Mouse (Mus musculus) layer of hippocampus, adult 2 months (tissue): ENCODE measurements around the gene Rtbdn. TPM values are rescaled to one million over a fixed set of nuclear protein-coding genes. Genes with fewer than 3 reads are reported as not detected.
A peak's percentile ranks its signal among the peaks of the same experiment; 100 is the strongest.

ENCODE experiments used
- DNase-seq, 2 experiments: peaks; one replicate each; pipeline ENCODE4 v3.0.0; 2022; ENCODE audit warnings: low spot score in 2 of 2
- H3K27ac ChIP-seq: fragments of 200-600 bp; 2 replicates; pipeline ENCODE4 v1.8.1; 2022
- H3K4me3 ChIP-seq: fragments of 200-600 bp; 2 replicates; pipeline ENCODE4 v1.8.1; 2022; ENCODE audit warnings: mild to moderate bottlenecking
- CTCF ChIP-seq: fragments of 200-600 bp; conservative IDR thresholded peaks from 2 replicates; pipeline ENCODE4 v1.8.1; 2022; ENCODE audit warnings: antibody characterized with exemption, mild to moderate bottlenecking, moderate library complexity
- total RNA-seq, 2 experiments: library from RNA; stranded (reverse); gene quantifications; 2 replicates each; pipeline ENCODE4 v1.2.3; 2021

The Rtbdn gene
- total RNA-seq, 2 experiments from 2014 or later = 1.1 TPM

DNA sequence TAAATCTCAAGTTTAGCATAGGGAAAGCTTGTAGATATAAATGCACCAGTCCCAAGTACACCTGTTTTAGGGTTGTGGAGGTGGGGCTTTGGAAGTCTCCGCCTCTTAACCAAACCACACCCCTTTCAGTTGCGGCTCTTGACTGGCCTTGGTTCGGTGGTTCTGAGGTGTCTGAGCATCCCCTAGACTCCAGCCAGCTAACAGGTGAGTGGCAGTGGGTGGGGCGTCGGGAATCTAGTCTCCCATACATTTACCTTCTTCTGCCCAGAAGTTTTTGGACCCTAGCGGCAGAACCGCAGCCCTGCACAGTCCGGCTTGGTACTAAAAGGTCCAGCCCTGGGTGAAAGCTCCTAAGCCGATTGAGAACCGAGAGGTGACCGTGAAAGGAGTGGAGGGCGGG, 3.0 kb downstream of the Rtbdn start:
- DNase-seq = no peak
- H3K27ac ChIP-seq = no peak overlapping the region
- H3K4me3 ChIP-seq = no peak overlapping the region
- TF ChIP-seq CTCF = peak; percentile 17; the same call in 1 of the 2 replicates

DNA sequence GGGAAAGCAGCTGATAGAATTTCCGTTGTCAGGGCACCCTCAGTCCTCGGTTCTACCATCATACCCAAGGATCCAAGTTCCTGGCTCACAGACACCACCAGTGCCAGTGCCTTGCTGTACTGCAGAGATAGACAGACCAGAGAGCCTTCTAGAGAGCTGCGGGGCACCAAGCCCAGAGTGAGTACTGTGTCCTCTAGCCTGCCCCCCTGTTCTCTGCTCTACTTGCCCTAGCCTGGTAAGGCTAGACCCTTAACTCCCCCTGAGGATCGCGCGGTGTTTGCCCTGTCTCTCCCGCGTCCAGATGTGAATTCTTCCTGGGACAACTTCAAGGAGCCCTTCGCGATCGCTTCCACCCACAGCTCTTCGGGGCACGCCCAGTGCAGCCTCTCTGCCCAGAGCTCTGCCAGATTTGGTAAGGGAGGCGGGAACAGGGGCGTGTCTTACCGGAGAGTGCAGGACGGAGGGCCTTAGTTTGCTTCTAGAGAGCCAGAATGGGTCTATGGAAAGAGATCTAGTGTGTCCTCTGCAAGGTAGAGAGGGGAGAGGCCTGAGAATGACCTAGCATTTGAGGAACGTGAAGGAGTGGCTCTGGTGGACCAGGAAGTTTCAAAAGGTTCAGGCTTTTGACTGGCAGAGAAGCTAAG, 5.9 kb downstream of the Rtbdn start:
- no peak for TF ChIP-seq CTCF
- no peak overlapping the region for H3K4me3 ChIP-seq
- H3K27ac ChIP-seq = no peak overlapping the region
- DNase-seq = no peak

DNA sequence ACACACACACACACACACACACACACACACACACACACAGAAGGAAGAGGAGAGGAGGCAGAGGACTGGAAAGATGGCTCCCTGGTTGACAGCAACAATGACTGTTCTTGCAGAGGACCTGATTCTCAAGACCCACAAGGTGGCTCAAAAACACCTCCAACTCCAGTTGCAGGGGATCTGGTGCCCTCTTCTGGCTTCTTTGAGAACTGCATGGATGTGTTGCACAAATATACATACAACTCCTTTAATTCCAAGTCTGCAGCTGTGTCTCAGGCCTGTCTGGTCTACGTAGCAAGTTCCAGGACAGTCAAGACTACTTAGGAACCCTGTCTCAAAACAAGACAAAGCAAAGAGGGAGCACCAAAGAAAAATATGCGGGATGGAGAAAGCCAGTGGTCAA, 10.0 kb downstream of the Rtbdn start:
- Histone ChIP-seq H3K27ac (no peak overlapping the region), H3K4me3 (no peak overlapping the region)
- peak; percentile 86 for TF ChIP-seq CTCF
- DNase-seq = peak in 1 of 2 experiments; percentile 81

DNA sequence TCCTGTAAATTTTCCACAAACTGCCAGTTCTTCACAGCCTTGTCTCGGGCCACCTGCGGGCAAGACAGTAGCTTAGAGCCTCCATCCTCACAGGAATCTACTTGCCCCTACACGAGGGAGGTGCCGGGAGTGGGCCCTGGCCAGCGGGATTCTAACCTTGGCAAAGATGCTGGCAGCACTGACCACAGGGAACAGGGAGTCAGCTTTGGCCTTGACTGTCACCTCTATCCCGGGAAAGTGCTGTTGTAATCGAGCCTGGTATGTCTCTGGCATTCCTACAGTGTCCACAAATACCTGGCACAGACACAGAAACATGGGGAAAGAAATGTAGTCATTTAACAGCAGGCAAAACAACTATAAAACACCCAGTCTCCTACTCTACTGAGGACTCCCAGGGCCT, 13.0 kb downstream of the Rtbdn start:
- no peak overlapping the region for H3K27ac ChIP-seq
- DNase-seq = no peak
- no peak overlapping the region for H3K4me3 ChIP-seq
- no peak for TF ChIP-seq CTCF

DNA sequence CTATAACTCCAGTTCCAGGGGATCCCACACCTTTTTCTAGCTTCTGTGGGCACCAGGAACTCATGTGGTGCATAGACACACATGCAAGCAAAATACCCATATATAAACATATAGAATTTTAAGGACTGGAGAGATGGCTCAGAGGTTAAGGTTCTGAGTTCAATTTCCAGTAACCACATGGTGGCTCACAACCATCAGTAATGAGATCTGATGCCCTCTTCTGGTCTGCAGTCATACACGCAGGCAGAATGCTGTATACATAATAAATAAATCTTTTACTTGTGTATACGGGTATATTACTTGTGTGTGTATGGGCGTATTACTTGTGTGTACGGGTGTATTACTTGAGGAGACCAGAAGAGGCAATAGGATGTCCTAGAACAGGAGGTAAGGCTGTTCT, 17.2 kb downstream of the Rtbdn start:
- H3K4me3 ChIP-seq = no peak overlapping the region
- no peak overlapping the region for H3K27ac ChIP-seq
- no peak for DNase-seq
- TF ChIP-seq CTCF = peak; percentile 38

DNA sequence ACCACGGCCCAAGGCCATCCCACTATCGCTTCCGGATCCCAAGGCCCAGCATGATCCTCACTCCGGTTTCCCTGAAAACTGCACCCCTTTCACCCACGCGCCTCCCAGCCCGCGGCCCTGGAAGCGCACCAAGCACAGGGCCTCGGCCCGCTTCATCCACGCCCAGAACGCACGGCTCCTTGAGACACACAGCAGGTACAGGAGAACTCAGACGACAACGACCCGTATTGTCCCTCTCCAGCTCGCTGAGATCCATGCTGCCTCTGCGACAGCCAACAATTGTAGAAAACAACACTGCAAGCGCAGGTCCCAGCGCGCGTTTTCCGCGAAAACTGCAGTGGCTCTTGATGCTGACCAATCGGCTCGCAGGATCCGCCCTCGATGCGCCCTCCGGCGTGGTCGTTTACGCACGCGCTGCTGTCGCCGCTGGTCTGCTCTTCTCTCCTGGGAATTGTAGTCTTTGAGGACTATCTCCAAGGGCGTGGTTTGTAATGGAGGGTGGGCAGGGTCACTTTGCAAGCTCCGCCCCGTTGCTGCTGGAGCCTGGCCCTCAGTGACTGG, 19.0 kb downstream of the Rtbdn start:
- H3K27ac ChIP-seq = peak overlapping the region; percentile 69; the same call in 1 of the 2 replicates
- no peak for TF ChIP-seq CTCF
- DNase-seq = peak; percentile 90 to 96
- peak overlapping the region; percentile 80 for H3K4me3 ChIP-seq

DNA sequence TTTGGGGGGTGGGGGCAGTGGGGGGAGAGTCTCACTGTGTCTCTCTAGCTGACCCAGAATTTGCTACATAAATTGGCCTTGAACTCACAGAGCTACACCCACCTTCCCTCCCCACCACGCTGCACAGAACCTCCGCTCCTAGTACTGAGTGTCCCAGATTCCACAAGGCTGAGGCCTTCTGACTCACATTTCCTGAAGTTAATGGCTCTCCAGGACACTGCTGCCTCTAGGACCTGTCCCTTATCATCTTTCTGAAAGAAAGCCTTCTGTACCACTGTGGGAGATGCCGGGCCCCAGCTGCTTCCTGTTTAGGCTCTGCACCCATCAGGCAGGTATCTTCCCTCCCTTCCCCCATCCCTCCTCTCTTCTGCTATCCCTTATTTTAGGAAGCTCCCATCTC, 19.8 kb downstream of the Rtbdn start:
- no peak for DNase-seq
- no peak overlapping the region for H3K27ac ChIP-seq
- TF ChIP-seq CTCF = no peak
- H3K4me3 ChIP-seq = no peak overlapping the region

DNA sequence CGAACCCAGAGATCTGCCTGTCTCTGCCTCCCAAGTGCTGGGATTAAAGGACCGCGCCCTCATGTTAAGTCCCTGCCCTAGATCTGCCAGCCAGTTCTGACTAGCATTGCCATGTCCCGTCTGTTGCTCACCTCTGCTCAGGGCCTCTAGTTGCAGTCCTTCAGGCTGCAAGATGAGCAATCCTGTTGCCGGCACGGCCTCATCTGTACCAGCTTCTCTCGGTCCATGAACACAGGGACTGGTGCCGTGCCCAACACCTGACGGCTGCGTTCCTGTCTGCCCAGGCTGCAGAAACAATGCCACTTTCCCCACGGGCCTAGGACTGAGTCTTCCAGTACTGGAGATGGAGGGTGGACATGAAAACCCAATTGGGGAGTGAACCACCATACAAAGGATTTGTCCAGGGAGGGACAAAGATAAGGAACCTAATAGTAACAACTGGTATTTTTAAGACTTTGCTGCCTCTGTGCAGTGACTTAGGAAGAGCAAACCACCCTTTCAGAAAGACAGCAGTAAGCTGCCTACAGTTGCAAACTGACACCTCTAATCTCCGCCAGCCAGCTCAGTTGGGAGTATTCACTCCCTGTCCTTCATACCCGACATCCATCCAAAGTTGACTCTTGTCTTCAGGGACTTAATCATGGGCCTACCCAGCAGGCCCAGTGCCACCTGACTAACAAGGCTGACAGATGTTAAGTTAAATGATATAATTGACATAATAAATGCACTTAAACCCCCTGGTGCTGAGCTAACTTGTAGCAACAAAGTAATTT, 20.9 kb downstream of the Rtbdn start:
- Histone ChIP-seq H3K4me3 (no peak overlapping the region), H3K27ac (no peak overlapping the region)
- no peak for DNase-seq
- no peak for TF ChIP-seq CTCF

DNA sequence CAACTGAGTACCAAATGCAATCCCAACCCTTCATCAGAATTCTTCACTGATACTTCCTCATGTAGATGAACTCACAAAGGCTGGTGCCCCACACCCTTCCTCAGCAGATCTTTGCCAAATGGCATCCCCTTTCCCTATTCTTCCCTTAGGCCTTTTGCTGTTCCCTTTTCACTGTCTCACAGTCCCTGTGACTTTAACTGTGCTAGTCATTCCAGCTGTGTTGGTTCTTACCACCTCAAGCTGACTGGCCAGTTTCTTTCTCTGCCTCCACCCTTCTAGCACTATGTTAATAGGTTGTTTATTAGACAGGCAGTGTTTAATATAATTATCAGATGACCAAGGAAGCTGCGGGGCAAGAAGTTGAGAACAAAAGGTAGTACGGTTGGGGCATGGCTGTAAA, 21.9 kb downstream of the Rtbdn start:
- Histone ChIP-seq H3K27ac (peak overlapping the region; percentile 95), H3K4me3 (peak overlapping the region; percentile 92)
- TF ChIP-seq CTCF = no peak
- DNase-seq = no peak

DNA sequence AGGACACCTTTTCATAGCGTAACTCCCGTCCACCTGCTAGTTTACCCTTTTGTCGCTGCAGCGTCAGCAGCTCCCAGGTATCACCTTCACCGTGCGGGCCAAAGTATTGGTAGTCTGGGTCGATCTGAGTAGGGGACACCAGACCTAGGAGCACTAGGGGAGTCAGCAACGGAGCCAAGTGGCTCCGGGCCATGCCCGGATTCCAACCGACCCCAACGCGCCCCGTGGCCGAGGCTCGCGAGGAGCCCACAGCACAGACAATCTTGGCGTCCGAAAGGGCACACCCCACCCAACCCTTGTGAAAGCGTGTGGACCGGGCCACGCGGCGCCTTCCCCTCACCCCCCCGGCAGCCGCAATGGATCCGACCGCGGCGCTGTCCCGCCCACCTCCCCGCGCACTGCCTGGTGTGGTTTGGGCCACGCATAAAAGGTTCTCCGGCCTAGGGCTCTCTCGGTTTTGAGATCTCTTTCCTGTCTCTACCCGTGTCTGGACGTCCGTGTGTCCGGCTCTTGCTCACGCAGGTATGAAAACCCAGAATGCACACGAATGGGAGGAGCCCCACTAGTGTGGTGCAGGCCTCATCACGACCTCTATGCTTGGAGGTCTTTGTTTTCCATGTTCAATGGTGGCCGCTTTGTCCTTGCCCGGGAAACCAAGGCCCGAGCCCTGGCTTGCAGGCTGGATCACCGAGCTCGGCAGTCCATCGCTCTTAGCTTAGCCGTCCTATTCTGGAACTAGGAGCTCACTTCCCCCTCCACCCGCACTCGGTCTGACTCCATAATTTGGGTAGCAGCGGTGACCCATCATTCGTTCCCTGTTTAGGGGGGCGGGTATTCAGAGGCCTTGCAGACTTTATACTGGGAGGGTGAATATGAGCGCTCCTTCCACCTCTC, 22.7 kb downstream of the Rtbdn start, which contains the start of the genes Gm49661, Prdx2 and Rnaseh2a:
Gene Gm49661 (minus strand): TSS at position 193 of the 894 bp plus-strand sequence.
Gene Prdx2 (plus strand): TSS at position 347 of the 894 bp plus-strand sequence.
Gene Rnaseh2a (minus strand): TSS at position 527 of the 894 bp plus-strand sequence.
- no peak for TF ChIP-seq CTCF
- Histone ChIP-seq H3K27ac (peak within 1 kb of the TSS; percentile 95), H3K4me3 (peak within 1 kb of the TSS; percentile 92)
- peak; percentile 72 to 75 for DNase-seq

DNA sequence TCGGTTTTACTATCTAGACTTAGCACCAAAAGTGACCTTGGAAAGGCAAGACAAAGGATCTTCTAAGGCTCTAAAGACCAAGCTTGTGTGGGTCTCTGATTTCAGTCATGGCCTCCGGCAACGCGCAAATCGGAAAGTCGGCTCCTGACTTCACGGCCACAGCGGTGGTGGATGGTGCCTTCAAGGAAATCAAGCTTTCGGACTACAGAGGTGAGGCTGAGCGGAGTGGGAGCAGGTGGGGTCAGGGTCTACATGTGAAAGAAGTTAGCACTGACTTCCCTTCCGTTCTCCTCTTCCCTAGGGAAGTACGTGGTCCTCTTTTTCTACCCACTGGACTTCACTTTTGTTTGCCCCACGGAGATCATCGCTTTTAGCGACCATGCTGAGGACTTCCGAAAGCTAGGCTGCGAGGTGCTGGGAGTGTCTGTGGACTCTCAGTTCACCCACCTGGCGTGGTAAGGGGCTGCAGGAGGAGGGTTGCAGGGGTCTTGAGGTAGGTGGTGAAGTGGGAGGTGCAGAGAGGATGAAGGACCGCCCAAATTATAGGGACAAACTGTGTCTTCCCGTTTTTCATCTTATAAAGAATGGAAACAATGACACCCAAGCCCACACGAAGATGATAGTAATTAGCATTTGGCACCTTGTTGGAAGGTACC, 23.5 kb downstream of the Rtbdn start:
- DNase-seq = no peak
- Histone ChIP-seq H3K27ac (peak overlapping the region; percentile 95), H3K4me3 (peak overlapping the region; percentile 92)
- TF ChIP-seq CTCF = no peak

DNA sequence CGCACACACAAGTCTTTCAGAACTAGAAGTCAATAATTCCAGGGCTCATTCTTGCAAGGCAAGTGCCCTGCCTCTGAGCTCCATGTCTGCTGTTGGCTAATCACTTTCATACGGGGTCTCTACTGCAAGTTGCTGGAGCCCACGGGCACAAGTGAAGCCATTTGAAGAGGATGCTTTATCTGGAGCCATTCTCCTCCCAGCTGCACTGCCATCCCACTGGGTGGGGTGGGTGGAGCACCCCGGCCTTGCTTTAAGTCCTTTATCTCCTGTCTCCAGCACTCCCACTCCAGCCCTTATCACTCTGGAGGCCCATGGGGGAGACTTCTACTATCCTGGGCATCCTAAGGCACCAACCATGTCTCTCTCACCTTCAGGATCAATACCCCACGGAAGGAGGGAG, 24.1 kb downstream of the Rtbdn start:
- no peak for TF ChIP-seq CTCF
- peak overlapping the region; percentile 92 for H3K4me3 ChIP-seq
- no peak for DNase-seq
- H3K27ac ChIP-seq = peak overlapping the region; percentile 95; the same call in 1 of the 2 replicates
